Mouse (Mus musculus): ENCODE data around the gene Gm27027. TPM values are rescaled to one million over a fixed set of nuclear protein-coding genes. Genes with fewer than 3 reads are reported as not detected.

The Gm27027 gene
- total RNA-seq, 1 experiment from 2014 or later = not detected

DNA sequence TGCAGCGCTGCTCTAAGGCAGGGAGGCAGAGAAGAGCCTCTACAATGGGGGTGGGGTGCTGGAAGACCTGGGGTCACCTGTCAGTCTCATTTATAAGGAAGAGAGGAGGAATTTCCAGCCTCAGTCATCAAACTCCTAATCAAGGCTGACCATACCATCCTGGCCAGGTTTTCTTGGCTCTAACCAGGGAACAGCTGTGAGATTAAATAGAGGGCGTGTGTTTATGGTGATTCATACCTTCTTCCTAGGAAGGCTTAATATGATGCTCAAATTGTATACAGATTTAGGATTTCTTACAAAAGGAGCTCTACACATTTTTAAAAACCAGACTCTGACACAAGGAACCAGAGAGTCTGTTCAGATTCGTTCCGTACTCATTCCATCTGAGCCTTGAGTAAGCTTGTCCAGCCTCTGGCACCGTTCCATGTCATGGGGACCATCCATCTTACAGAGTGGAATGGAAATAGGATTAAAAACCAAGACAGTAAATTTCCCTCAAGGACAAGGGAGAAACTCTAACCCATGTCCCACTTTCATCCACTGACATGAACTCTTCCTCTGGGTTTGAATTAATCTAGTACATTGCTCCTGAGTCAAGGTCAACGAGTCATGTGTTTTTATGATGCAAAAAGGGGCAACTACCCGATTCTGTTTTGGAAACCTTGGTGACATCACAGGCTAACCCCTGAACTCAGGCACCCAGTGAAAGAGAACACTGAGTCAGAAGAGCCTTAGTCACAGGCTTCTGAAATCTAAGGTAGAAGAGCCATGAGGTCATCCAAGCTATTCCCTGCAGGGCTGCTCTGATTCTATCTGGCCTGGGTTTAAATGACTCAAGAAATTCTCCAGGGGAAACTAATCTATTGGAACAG lies 16.7 kb downstream of the Gm27027 start:
- no peak for ATAC-seq (replicated peaks; ENCODE audit: low read depth, poor library complexity, severe bottlenecking)

DNA sequence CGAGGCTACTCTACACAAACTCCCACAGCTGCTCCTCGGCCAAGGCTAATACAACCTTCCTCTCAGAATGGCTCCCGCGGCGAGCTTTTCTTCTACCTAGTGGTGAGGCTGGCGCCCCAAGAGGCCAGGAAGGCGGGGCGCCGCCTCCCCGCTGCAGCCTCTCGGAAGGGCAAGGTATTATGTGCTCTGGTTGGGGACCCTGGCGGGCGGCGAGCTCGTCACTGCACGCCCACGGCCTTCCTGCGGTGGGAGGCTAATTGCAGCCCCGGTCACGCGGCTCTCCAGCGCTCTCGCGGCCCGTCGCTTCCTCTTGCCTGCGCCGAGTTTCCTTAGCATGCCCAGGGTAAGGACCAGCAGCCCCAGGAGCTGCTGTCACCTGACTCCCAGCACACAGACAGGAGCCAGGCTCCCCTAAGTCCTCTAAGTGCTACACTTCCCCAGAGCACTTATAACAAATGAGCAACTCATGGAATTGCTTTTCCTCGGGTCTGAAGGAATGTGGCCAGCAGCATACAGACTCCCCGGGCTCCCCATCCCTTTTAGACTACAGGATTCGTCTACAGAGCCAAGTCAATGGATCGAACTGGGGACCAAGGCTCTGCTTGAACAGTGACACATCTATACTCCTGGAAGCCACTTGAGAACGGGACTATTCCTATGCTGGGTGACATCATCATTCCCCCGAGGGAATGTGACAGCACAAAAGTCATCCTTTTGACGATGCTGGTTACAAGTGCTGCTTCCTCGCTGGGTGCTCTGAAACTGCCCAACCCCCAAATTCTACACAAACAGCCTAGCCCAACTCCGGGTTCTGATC lies 19.5 kb downstream of the Gm27027 start:
- peak; percentile 89 for ATAC-seq (replicated peaks; ENCODE audit: low read depth, poor library complexity, severe bottlenecking)

DNA sequence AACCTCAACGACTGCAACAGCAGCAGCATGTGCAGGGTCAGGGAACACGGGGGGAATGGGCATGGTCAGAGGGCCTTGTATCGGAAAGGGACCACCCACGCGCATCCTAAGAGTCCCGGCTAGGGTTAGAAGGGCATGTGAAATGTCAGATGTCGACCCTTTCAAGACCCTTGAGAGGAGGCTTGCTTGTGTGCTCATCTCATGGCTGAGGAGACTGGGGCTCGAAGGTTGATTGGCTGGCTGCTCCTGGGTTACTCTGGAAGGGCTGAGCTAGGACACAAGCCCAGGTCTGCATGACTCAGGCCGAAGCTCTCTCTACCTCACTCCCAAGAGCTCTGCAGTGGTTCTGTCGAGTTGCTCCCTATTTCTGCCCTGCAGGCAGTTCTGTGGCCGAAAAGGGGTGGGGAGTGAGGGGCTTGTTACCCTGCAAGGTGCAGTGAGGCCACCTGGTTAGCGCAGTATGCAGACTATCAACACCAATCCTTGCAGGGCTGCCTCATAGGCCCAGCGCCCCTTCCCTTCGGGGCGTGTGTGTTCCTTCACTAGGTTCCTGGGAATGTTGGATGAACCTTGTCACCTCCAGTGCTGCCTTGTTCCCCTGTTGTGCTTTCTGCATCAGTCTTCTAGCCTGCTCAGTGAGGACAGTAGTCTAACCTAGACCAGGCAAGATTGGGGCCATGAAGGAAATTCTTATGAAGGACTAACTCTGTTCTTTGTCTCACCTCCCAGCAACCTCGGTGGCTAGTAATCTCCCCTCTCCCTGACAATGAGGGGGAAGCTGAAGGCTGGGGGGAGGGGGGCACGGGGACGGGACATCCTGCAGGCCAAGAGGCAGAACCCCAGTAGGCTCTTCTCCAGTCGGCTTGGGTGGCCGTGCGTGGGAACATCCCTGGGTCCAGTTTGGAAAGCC lies 20.4 kb downstream of the Gm27027 start:
- ATAC-seq (replicated peaks; ENCODE audit: low read depth, poor library complexity, severe bottlenecking) = no peak

DNA sequence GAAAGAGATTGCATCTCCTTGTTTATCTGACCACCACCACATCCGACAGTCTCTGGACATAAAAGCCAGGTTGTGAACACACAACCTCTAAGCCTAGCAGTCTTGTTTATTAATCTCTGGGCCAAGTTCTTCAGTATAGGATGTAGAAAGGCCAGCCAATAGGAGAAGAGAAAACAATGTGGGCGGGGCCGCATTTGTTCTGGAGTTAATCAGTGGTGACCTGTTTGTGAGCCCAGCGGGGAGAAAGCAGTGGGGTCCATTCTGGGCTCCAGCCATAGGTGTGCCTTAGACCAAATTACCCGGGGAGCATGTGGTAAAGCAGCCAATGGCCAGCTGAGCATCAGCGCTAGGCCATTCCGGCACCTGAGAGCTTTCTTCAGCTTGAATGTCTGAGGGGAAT lies 21.1 kb downstream of the Gm27027 start:
- ATAC-seq (replicated peaks; ENCODE audit: low read depth, poor library complexity, severe bottlenecking) = no peak

DNA sequence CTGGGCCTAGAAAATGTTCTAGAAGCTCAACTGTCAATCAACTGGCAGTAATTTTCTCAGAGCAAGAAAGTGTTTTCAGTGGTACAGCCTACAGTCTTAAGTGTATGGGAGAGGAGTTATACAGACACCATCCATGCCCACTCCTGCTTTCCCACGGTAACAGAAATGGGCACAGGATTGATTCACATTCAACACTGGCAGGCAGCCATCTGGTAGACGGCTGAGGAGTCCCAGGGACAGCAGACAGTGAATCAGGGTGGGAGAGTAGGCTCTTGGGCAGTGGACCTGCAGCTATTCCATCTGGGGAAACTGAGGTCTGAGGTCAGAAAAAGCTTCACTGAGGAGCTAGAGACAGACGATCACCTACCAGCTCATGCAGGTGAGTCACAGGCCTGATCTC lies 24.5 kb downstream of the Gm27027 start:
- ATAC-seq (replicated peaks; ENCODE audit: low read depth, poor library complexity, severe bottlenecking) = no peak

DNA sequence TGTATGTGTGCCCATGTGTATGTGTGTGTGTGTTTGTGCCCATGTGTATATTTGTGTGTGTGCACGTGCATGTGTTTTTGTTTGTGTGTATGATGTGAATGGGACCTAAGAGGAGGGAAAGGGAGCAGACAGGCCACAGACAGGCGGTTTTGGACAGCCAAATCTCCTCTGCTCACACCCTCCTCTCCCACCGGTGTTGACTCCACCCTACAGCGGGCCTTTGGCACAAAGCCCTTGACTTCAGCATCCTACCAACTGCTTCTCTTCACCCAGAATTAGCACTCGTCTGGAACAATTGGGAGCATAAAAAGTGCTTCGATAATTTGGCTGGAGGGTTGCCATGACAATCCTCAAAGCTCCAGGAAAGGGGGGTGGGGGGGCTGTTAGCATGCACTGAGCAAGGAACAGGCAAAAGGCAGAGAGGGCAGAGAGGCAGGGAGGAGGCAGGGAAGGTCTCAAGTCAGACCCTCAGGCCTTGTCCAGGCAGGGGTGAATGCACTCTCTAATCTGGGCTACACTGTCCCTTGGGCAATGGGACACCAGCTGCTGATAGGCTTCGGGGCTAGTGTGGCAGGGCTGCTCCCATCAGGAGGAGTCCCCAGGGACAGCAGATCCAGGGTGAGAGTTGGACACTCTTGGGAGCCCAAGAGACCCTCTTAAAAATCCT lies 31.5 kb downstream of the Gm27027 start:
- ATAC-seq (replicated peaks; ENCODE audit: low read depth, poor library complexity, severe bottlenecking) = no peak

DNA sequence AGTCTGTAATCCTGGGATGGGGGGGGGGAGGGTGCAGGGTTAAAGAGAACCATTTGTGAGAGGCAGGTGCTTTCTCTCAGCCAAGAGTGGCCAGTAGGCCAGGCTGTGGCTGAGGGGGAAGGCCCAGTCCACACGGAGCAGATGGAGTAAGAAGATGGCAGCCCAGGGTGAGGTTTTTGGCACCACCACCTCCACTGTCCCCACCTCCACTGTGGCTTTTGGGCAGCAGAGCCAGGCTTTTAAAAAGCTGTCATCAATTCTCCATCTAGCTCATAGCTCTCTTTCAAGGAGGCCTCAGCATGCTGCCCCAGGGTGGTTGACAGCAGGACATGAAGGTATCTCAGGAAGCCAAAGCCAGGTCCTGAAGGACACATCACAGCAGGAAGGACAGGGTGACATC lies 32.4 kb downstream of the Gm27027 start:
- ATAC-seq (replicated peaks; ENCODE audit: low read depth, poor library complexity, severe bottlenecking) = no peak

DNA sequence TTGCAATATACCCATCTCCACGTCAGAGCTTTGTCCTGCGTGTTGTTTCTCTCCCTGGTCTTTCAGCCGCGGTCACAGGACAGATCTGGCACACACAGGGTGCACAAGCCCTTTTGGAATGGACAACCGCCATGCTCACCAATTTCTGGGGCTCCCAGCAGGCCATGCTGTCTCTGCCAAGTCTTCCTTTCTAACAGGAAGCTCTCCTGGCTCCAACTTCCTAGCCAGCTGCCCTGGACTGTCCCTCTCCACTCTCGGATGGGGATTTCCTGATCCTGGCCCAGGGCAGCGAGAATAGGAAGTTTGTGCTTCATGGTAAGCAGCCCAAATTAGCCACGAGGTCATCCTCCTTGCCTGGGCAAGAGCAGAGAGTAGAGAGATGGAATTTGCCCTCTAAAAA lies 34.4 kb downstream of the Gm27027 start:
- ATAC-seq (replicated peaks; ENCODE audit: low read depth, poor library complexity, severe bottlenecking) = no peak

DNA sequence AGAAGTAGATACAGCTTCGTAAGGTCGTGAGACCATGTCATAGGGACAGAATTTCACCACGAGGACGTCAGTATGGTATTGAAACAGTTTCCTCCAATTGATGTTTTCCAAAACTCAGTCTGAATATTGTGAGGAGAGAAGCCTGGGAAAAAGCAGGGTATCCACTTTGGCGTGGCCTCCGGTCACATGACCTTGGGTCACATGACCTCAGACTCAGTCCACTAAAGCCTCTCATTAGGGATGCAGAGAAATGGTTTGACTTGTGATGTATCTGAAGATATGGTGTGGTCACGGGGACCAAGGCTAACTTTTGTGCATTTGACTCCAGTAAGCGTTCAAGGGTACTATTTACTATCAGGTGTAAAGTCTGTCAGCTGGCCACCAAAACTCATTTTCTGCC lies 36.8 kb downstream of the Gm27027 start:
- no peak for ATAC-seq (replicated peaks; ENCODE audit: low read depth, poor library complexity, severe bottlenecking)

DNA sequence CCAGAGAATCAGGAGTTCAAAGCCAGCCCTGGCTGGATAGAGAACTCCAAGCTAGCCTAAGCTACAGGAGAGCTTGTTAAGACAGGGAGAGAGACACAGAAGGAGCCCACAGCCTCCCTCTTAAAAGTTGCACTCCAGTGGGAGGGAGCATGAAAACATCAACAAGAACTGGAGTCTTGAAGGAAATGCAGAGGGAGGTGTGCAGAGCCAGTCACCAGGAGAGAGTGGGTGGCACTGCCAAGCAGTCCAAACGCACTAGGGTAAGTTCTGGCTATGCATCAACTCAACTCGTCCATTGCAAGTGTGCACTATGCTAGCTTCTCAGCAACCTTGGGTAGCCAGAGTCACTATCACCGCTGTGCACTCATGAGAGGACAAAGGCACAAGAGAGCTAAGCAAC lies 37.9 kb downstream of the Gm27027 start:
- no peak for ATAC-seq (replicated peaks; ENCODE audit: low read depth, poor library complexity, severe bottlenecking)

DNA sequence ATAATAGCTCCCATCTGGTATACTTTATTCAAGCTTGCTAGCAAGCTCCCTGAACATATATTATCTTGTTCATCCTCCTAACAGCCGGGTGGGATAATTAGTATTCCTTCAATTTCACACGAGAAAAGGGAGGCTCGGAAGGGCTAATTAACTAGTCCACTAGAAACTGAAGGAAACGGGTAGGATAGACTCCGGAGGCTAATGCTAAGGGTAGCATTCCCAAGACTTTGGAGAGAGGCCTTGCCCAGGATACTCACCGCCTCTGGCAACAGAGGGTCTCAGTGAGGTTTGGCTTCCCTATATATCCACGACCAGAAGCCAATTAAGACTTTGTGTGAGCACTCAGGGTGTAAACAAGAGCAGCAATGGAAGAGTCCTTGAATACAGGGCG lies 38.4 kb downstream of the Gm27027 start:
- ATAC-seq (replicated peaks; ENCODE audit: low read depth, poor library complexity, severe bottlenecking) = no peak

DNA sequence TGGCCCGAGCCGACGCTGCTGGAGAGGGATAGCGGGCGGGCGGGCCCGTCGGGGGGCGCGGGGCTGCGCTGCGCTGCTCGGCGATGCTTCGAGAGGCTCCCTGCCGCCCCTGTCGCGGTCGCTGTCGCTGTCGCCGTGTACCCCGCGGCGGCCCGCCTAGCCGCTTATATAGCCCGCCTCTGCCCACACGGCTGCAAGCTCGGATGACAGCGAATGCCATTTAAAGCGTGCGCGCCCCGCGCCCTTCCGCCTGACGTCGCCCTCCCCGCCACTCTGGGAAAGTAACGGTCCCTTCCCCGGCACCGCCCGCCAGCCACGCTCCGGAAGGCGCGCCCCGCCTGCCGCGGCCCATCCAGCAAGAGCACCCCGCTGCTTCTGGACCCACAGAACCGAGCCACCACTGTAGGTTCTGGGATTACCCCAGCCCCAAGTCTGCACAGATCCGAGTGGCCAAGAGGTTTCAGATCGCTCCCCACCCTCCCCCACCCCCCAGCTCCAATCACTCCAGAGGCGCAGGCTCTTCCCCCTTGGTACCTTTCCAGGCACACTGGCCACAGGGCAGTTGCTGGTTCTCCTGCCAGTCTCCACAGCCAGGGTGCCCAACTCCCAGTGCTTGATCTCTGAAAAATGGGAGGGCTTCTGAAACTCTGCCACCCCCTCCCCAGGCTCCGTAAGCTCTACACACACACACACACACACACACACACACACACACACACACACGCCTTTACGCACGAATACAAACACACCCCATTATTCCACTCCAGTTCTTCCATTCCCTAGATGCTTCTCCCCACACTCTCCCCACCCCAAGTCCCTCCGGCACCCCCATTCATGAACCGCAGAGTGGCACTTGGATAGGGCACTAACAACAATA lies 39.0 kb downstream of the Gm27027 start, which contains the start of gene Gm13889:
TSS of gene Gm13889 (minus strand) at position 294 of the 877 bp plus-strand sequence.
- peak; percentile 67 for ATAC-seq (replicated peaks; ENCODE audit: low read depth, poor library complexity, severe bottlenecking)

DNA sequence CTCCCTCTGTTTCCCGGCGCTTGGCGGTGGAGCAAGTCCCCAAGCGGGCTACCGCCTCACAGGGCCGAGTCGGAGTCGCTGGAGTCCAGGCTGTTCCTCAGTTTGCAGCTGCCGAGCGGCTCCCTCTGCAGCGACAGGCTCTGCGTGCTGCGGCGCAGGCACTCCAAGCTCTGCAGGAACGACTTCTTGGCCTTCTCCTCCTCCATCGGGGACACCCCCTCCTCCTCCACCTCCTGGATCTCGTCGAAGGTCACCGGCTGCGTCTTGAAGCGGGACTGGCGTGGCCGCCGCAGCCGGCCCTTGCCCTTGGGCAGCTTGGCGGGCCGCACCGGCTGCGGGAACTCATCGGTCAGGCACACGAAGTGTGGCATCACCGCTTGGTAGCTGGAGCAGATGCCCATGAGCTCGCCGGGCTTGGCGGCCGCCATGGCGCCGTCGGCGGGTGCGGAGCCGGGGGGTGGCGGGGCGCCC lies 39.8 kb downstream of the Gm27027 start:
- peak; percentile 43 for ATAC-seq (replicated peaks; ENCODE audit: low read depth, poor library complexity, severe bottlenecking)

DNA sequence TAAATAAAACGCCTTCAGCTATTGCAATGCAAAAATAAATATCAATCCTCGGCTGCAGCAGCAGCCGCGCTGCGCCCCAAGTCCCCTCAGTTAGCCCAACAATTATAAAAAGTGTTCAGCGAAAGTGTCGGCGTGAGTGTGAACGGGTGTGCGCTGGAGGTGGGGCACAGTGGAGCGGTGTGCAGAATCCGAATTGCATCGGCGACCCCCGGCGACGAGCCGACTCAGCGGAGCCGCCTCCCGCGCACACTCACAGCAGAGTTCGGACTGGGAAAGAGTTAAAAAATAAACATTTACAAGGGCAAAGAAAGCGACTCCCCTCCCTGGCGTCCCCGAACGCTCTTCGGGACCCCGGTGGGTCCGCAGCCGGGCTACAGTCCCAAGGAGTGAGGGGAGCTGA lies 40.3 kb downstream of the Gm27027 start:
- ATAC-seq (replicated peaks; ENCODE audit: low read depth, poor library complexity, severe bottlenecking) = no peak

DNA sequence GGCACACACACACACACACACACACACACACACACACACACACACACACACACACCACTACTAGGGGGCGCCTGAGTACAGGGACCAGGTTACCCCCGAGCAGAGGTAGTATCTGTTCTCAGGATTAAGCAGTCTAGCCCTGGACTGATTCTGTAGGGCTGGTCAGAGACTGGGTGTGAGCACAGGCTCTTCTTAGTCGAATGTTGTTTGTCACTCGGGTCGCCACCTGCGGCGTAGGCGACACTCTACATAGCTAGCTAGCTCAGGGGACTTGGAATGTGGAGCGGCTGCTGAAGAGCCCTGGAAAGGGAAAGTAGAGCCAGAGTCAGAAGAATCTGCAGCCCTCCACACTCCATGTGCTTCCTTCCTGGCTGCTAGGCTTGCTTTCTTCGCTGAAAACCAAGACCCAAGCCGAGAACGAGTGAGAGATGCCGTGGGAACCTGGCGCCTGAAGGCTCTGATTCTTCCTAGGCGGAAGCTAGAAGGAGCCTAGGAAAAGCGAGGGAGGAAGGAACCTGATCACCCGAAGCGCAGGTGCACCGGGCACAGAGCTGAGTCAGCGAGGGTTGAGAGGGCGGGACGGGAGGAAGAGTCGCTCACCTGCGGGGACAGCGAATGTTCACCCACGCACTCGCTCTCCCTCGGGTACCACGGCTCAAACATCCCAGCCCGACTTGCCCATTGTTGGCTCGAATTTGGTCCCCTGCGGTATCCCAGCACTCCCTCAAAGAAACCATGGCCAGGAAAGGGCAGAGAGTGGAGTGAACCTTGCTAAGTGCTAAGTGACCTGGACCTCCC lies 41.2 kb downstream of the Gm27027 start:
- no peak for ATAC-seq (replicated peaks; ENCODE audit: low read depth, poor library complexity, severe bottlenecking)

DNA sequence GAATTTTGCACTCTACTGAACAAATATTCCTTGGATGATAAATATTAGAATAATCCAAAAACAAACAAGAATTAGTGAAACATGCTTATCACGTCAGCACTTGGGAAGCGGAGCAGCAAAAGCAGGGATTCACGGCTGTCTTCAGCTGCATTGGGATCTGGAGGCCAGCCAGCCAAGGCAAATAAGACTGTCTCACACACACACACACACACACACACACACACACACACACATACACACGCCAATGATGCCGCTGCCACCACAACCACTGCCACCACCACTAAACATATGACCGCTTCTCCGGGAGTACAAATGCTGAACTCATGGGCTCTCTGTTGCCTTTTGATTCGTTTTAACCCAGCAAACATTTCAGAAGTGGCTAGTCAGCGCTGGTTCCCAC lies 42.4 kb downstream of the Gm27027 start:
- ATAC-seq (replicated peaks; ENCODE audit: low read depth, poor library complexity, severe bottlenecking) = no peak

DNA sequence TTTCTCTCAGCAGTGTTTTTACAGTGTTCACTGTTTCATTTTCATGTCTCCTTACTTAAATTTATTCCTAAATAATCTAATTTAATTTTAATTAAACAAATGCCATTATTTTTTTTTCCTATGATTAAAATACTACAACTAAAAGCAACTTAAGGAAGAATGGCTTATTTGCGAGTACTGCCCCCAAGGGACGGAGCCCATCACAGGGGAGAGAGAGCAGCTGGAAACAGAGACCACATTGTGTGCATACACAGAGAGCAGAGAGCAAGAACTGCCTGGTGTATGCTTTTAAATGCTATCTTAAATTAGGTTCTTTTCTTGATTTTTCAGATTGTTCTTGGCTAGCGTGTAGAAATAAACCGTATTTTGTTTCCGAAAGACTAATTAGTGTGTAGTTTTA lies 49.2 kb downstream of the Gm27027 start:
- ATAC-seq (replicated peaks; ENCODE audit: low read depth, poor library complexity, severe bottlenecking) = no peak

DNA sequence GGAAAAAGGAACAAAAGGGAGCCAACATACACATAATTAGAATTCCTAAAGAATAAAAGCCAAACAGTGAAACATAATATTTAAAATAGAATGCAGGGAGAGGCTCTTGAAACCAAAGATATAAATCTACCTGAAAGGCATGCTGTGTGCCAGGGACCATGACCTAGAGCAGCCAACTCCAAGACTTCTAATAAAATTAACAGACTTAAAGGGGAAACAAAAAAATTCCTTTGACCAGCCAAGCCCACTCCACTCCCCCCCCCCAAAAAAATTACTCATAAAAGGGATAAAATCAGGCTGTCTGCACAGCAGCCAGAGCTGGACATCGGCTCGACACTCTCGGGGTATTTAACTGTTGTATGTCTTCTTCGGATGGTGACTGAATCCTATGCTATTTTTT lies 51.3 kb downstream of the Gm27027 start:
- ATAC-seq (replicated peaks; ENCODE audit: low read depth, poor library complexity, severe bottlenecking) = no peak

Data from common myeloid progenitor, adult 5-6 weeks (primary cell).